Mouse (Mus musculus): ENCODE measurements around the gene Trpm1.

DNA sequence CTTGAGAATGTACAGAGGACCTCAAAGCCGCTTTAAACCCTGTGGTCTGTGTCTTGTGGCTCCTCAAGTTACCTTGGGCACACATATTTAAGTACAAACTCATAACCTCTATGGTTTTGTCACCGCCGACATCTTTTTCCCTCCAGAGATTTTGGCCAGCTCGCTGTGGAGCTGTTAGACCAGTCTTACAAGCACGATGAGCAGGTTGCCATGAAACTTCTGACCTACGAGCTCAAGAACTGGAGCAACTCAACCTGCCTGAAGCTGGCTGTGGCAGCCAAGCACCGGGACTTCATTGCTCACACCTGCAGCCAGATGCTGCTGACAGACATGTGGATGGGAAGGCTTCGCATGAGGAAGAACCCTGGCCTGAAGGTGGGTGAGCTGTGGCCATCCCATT lies 76.3 kb downstream of the Trpm1 start:
- TF ChIP-seq POLR2A (IDR thresholded peaks at IDR 0.05; ENCODE audit: borderline replicate concordance, insufficient read depth, low read length) (no peak), CTCF (IDR thresholded peaks at IDR 0.05; ENCODE audit: borderline replicate concordance, insufficient read depth, low read depth, low read length) (no peak)

Data from cerebellum, adult 2 months (tissue).